Comparison of ENCODE assay signal across 34 mouse cellular contexts in the genomic region with DNA sequence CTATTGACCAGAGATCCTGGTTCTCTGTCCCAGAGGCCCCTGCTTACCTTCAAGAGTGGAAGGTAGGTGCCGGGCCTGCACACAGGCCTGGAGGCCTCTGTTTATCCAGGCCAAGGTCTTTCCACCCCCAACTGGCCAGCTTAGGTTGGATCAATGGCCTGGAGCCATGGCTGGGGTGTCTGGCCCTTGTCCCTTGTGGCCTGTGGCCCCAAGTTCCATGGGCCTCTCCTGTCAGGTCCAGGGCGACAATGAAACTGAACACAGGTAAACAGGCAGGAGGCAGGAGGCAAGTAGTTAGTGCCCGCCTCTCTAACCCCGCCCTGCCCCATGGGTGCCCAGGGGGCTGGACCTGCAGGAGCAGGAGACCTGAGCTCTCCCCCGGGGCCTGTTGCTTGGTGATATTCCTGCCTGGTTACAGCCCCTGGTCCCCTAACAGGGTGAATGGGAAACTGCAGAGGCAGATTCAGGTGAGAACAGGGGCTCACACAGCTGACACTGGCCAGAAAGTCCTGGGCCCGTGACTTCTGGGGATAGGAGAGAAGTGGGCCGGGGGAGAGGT. TPM values are rescaled to one million over a fixed set of nuclear protein-coding genes. Genes with fewer than 3 reads are reported as not detected.
DNase-seq lines count a peak whose midpoint lies in the region; ATAC-seq lines count a peak whose summit lies in the region.
"Had no signal": no experiment of that assay in that cellular context is flagged by ENCODE, and none has a peak within 500 bp of the region (broad histone marks: within the 10 kb centered on the region; RNA-seq: fewer than 3 reads in every experiment).

A gene (minus strand): TSS at position 256 of the 559 bp plus-strand sequence.

- DNase-seq in adrenal gland, adult 2 months = peak; percentile 51
- no peak for DNase-seq in adrenal gland, adult 8-10 months
- no peak for DNase-seq in midbrain, embryonic 10.5 days (ENCODE audit: low spot score)
- no peak for DNase-seq in midbrain, embryonic 14.5 days
- DNase-seq in left cerebral cortex, postnatal 10 days (ENCODE audit: extremely low spot score in 1 of 2, low spot score in 2 of 2) = no peak
- no peak for DNase-seq in c-Kit-positive CD71-positive TER-119-positive erythroid progenitor cells, embryonic 14.5 days (ENCODE audit: low spot score)
- DNase-seq in adipocyte (ENCODE audit: low spot score) = no peak
- DNase-seq: cerebellum, adult 18-20 months; cerebellum, postnatal 10 days; gastrocnemius, postnatal 36 days; heart, adult 18-20 months; heart, postnatal 14 days; kidney, adult 18-20 months; kidney, postnatal 25 days; left cerebral cortex, postnatal 4 days; right cerebral cortex, adult 18-20 months; spleen, adult 18-20 months; thymus, adult 2 months; thymus, postnatal 4 days had no signal

- 76% methylated on average over 7 of the region's 7 CpGs for WGBS in midbrain, embryonic 10.5 days
- WGBS in midbrain, embryonic 14.5 days = 78% methylated on average over 7 of the region's 7 CpGs
- WGBS in liver, embryonic 15.5 days (ENCODE audit: insufficient replicate concordance) = 59% methylated on average over 7 of the region's 7 CpGs

- H3K27ac ChIP-seq in midbrain, embryonic 10.5 days (replicated peaks) = 0 out of 2 replicates have a peak within 1 kb of the TSS, but pooled peaks have one; percentile 23
- H3K27ac ChIP-seq in midbrain, embryonic 14.5 days (replicated peaks; ENCODE audit: low read depth, low read length) = no peak within 1 kb of the TSS
- peak within 1 kb of the TSS; percentile 69 for H3K27ac ChIP-seq in liver, embryonic 15.5 days (replicated peaks)
- H3K27ac ChIP-seq: forebrain, embryonic 10.5 days; forebrain, embryonic 15.5 days; heart, embryonic 13.5 days; kidney, embryonic 15.5 days; lung, embryonic 15.5 days; neural tube, embryonic 12.5 days had no signal

- H3K36me3 ChIP-seq in midbrain, embryonic 10.5 days = no peaks in the 10 kb centered on the region
- no peaks in the 10 kb centered on the region for H3K36me3 ChIP-seq in midbrain, embryonic 14.5 days (ENCODE audit: control insufficient read depth, insufficient read depth, low read length)
- no peaks in the 10 kb centered on the region for H3K36me3 ChIP-seq in liver, embryonic 15.5 days (replicated peaks)
- H3K36me3 ChIP-seq: forebrain, embryonic 10.5 days; forebrain, embryonic 15.5 days; heart, embryonic 13.5 days; hindbrain, embryonic 10.5 days; kidney, embryonic 15.5 days; lung, embryonic 15.5 days; neural tube, embryonic 12.5 days had no signal

- intact Hi-C loops in left cerebral cortex, postnatal 10 days (cut with DNase I) = loop anchor here (5.0 kb wide), 1 partner anchor 34 kb away; no protein-coding TSS in a partner anchor

- peaks cover 3% of the 10 kb centered on the region; the same call in 1 of the 2 replicates for H3K27me3 ChIP-seq in midbrain, embryonic 10.5 days (ENCODE audit: low read depth, poor library complexity, severe bottlenecking)
- no peaks in the 10 kb centered on the region for H3K27me3 ChIP-seq in midbrain, embryonic 14.5 days (ENCODE audit: control insufficient read depth, insufficient read depth, low read length)
- H3K27me3 ChIP-seq in liver, embryonic 15.5 days = no peaks in the 10 kb centered on the region
- H3K27me3 ChIP-seq: forebrain, embryonic 15.5 days; kidney, embryonic 15.5 days; lung, embryonic 15.5 days; neural tube, embryonic 12.5 days had no signal

- H3K4me1 ChIP-seq in midbrain, embryonic 10.5 days = no peaks in the 10 kb centered on the region
- H3K4me1 ChIP-seq in midbrain, embryonic 14.5 days (ENCODE audit: control insufficient read depth, insufficient read depth, low read length) = no peaks in the 10 kb centered on the region
- peaks cover 17% of the 10 kb centered on the region; the same call in 1 of the 2 replicates for H3K4me1 ChIP-seq in liver, embryonic 15.5 days (replicated peaks)
- H3K4me1 ChIP-seq: forebrain, embryonic 15.5 days; lung, embryonic 15.5 days; neural tube, embryonic 12.5 days had no signal

- H3K4me2 ChIP-seq in midbrain, embryonic 14.5 days (ENCODE audit: low read length) = no peak within 1 kb of the TSS
- H3K4me2 ChIP-seq in liver, embryonic 15.5 days = peak within 1 kb of the TSS; percentile 42
- H3K4me2 ChIP-seq: forebrain, embryonic 15.5 days; heart, embryonic 13.5 days; kidney, embryonic 15.5 days; lung, embryonic 15.5 days; midbrain, embryonic 11.5 days; neural tube, embryonic 12.5 days had no signal

- ATAC-seq in midbrain, embryonic 14.5 days (ENCODE audit: low FRiP score, low TSS enrichment) = no peak
- ATAC-seq in liver, embryonic 15.5 days (ENCODE audit: insufficient read depth) = peak; percentile 72
- ATAC-seq: forebrain, embryonic 15.5 days; hindbrain, embryonic 16.5 days had no signal

- no peak within 1 kb of the TSS for H3K4me3 ChIP-seq in midbrain, embryonic 10.5 days
- no peak within 1 kb of the TSS for H3K4me3 ChIP-seq in midbrain, embryonic 14.5 days (replicated peaks; ENCODE audit: low read depth, low read length)
- H3K4me3 ChIP-seq in liver, embryonic 15.5 days (replicated peaks) = peak within 1 kb of the TSS; percentile 36
- H3K4me3 ChIP-seq: forebrain, embryonic 10.5 days; forebrain, embryonic 15.5 days; heart, embryonic 13.5 days; hindbrain, embryonic 10.5 days; kidney, embryonic 15.5 days; lung, embryonic 15.5 days; myocyte; neural tube, embryonic 12.5 days had no signal

- no peak within 1 kb of the TSS for H3K9ac ChIP-seq in midbrain, embryonic 14.5 days (replicated peaks; ENCODE audit: low read length)
- H3K9ac ChIP-seq in liver, embryonic 15.5 days = peak within 1 kb of the TSS; percentile 4; the same call in 1 of the 2 replicates
- H3K9ac ChIP-seq: forebrain, embryonic 15.5 days; heart, embryonic 13.5 days; kidney, embryonic 15.5 days; lung, embryonic 15.5 days; neural tube, embryonic 12.5 days had no signal

- no peaks in the 10 kb centered on the region for H3K9me3 ChIP-seq in midbrain, embryonic 10.5 days (replicated peaks)
- no peaks in the 10 kb centered on the region for H3K9me3 ChIP-seq in midbrain, embryonic 14.5 days (ENCODE audit: control insufficient read depth, low read length)
- H3K9me3 ChIP-seq in liver, embryonic 15.5 days (replicated peaks) = no peaks in the 10 kb centered on the region
- H3K9me3 ChIP-seq: forebrain, embryonic 10.5 days; forebrain, embryonic 15.5 days; heart, embryonic 13.5 days; hindbrain, embryonic 10.5 days; kidney, embryonic 15.5 days; lung, embryonic 15.5 days; neural tube, embryonic 12.5 days had no signal

RNA-seq across cellular contexts. Expression of the gene that starts here (rescaled TPM):
- 1 to 10 TPM in 1 of 2 experiments, under 1 TPM in 1; 0.59 to 3.3 TPM for total RNA-seq in adrenal gland, adult 2 months (2021)
- 3.5 and 4.7 TPM in 2 replicates for polyA plus RNA-seq in adrenal gland, adult 2 months (2012; rRNA removed)
- total RNA-seq in adrenal gland, adult 8-10 months (2022) = 1 to 10 TPM; 1.1 to 2.8 (median 2.0) TPM
- polyA plus RNA-seq in midbrain, embryonic 10.5 days (2016; fragmentation: Nextera tagmentation; extraction: Ambion mirVana) = 0.21 and 0.52 TPM in 2 replicates
- 0.26 and 0.43 TPM in 2 replicates for polyA plus RNA-seq in midbrain, embryonic 14.5 days (2014; fragmentation: Nextera tagmentation; extraction: Ambion mirVana)
- polyA plus RNA-seq in liver, embryonic 15.5 days (2015; fragmentation: Nextera tagmentation; extraction: Ambion mirVana) = 22.0 and 29.2 TPM in 2 replicates
- total RNA-seq in left cerebral cortex, postnatal 10 days (2021) = not detected
- total RNA-seq: common myeloid progenitor, adult 5-6 weeks; gastrocnemius, postnatal 36 days; heart, adult 18-20 months; heart, postnatal 14 days; layer of hippocampus, postnatal 10 days; left cerebral cortex, postnatal 4 days; megakaryocyte progenitor cell, adult 5-6 weeks; midbrain, postnatal 0 days had no signal
- polyA plus RNA-seq: hindbrain, embryonic 10.5 days had no signal
